9 mouse cellular contexts compared by ENCODE assay signal in the genomic region with DNA sequence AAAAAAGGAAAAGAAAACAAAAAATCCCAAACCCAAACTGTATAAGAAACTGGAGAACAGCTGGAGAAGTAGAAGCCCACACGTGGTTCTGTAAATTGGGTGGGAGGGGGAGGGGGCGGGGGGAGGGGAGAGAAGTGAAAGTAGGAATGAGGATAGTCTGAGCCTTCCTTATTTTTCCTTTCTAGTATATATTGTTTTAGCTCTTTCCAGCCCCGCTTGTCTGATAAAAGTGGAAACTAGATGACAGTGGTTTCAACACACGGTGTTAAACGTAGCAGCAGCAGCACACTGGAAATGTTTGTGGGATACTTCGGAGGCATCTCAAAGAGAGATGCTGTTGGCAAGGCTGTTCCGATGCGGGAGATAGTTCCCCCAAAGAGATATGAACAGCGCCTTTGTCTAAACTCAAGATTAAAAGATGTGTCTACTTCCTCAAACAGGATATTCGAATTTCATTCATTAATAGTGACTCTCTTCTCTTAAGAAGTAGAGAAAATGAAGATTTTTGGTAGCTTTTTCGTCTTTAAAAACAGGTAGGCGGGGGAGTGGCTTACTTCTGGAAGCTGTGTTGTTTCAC.
DNase-seq lines count a peak whose midpoint lies in the region; ATAC-seq and TF ChIP-seq lines count a peak whose summit lies in the region.
"Had no signal": no experiment of that assay in that cellular context is flagged by ENCODE, and none has a peak within 500 bp of the region (broad histone marks: within the 10 kb centered on the region; RNA-seq: fewer than 3 reads in every experiment).

No protein-coding gene starts in this region.

- ATAC-seq in heart, embryonic 14.5 days (ENCODE audit: insufficient number of reproducible peaks, insufficient read depth, low FRiP score, low read depth): no peak
- ATAC-seq in forebrain, embryonic 14.5 days: no peak
- ATAC-seq in limb, embryonic 14.5 days (ENCODE audit: low FRiP score, low read depth): no peak; the same call in 1 of the 2 replicates

- H3K4me3 ChIP-seq in heart, embryonic 14.5 days (ENCODE audit: control insufficient read depth in 1 of 2, insufficient read depth in 1 of 2, low read depth in 1 of 2, low read length in 2 of 2): no peak overlapping the region; a peak in 3 of 4 replicates
- H3K4me3 ChIP-seq in forebrain, embryonic 14.5 days (ENCODE audit: low read depth, low read length): no peak overlapping the region
- H3K4me3 ChIP-seq in limb, embryonic 14.5 days (replicated peaks; ENCODE audit: low read length): peak overlapping the region; percentile 14
- no peak overlapping the region for H3K4me3 ChIP-seq in thymus, adult 2 months (ENCODE audit: control insufficient read depth, insufficient read depth, low read length)
- H3K4me3 ChIP-seq: liver, embryonic 13.5 days had no signal

- peaks cover 4 to 7% of the 10 kb centered on the region in 2 experiments; a peak in 3 of 4 replicates for H3K4me1 ChIP-seq in heart, embryonic 14.5 days (ENCODE audit: control insufficient read depth in 2 of 2, insufficient read depth in 2 of 2, low read length in 2 of 2)
- H3K4me1 ChIP-seq in forebrain, embryonic 14.5 days (ENCODE audit: control insufficient read depth, insufficient read depth, low read length): no peaks in the 10 kb centered on the region; the same call in 1 of the 2 replicates
- H3K4me1 ChIP-seq in limb, embryonic 14.5 days (ENCODE audit: control insufficient read depth, insufficient read depth, low read length): peaks cover 7% of the 10 kb centered on the region; the same call in 1 of the 2 replicates
- H3K4me1 ChIP-seq in thymus, adult 2 months (replicated peaks; ENCODE audit: control insufficient read depth, insufficient read depth, low read length): no peaks in the 10 kb centered on the region
- H3K4me1 ChIP-seq: liver, embryonic 13.5 days had no signal

- 3% methylated on average over 12 of the region's 12 CpGs for WGBS in heart, embryonic 14.5 days
- 2% methylated on average over 12 of the region's 12 CpGs for WGBS in forebrain, embryonic 14.5 days
- 4% methylated on average over 12 of the region's 12 CpGs for WGBS in limb, embryonic 14.5 days
- WGBS in thymus, adult 2 months: 5% methylated on average over 12 of the region's 12 CpGs

- H3K9ac ChIP-seq in heart, embryonic 14.5 days (ENCODE audit: low read length): no peak overlapping the region
- H3K9ac ChIP-seq in forebrain, embryonic 14.5 days (ENCODE audit: low read length): no peak overlapping the region
- no peak overlapping the region for H3K9ac ChIP-seq in limb, embryonic 14.5 days (ENCODE audit: low read depth, low read length, severe bottlenecking)
- H3K9ac ChIP-seq: liver, embryonic 13.5 days had no signal

- peak overlapping the region; percentile 35 for H3K4me2 ChIP-seq in heart, embryonic 14.5 days (ENCODE audit: low read length)
- H3K4me2 ChIP-seq in forebrain, embryonic 14.5 days (ENCODE audit: low read length): peak overlapping the region; percentile 29
- H3K4me2 ChIP-seq in limb, embryonic 14.5 days (replicated peaks; ENCODE audit: low read depth, low read length, severe bottlenecking): peak overlapping the region; percentile 37
- H3K4me2 ChIP-seq: liver, embryonic 13.5 days had no signal

- TF ChIP-seq POLR2A in limb, embryonic 14.5 days (IDR thresholded peaks at IDR 0.05; ENCODE audit: borderline replicate concordance, extremely low read depth, insufficient read depth, insufficient read length): no peak
- no peak for TF ChIP-seq POLR2A in thymus, adult 2 months (IDR thresholded peaks at IDR 0.05; ENCODE audit: control insufficient read depth, extremely low read depth, insufficient read depth, low read length, poor library complexity)

- H3K27ac ChIP-seq in heart, embryonic 14.5 days (replicated peaks in 1 of 2; ENCODE audit: control insufficient read depth in 1 of 2, insufficient read depth in 1 of 2, low read depth in 2 of 2, low read length in 2 of 2): no peak overlapping the region
- no peak overlapping the region for H3K27ac ChIP-seq in forebrain, embryonic 14.5 days (ENCODE audit: low read depth, low read length)
- no peak overlapping the region for H3K27ac ChIP-seq in limb, embryonic 14.5 days (replicated peaks; ENCODE audit: low read depth, low read length)
- no peak overlapping the region for H3K27ac ChIP-seq in thymus, adult 2 months (ENCODE audit: control insufficient read depth, insufficient read depth, low read length)
- H3K27ac ChIP-seq: liver, embryonic 13.5 days had no signal

- H3K27me3 ChIP-seq in heart, embryonic 14.5 days (ENCODE audit: control insufficient read depth, insufficient read depth, low read length): peaks cover 71% of the 10 kb centered on the region
- H3K27me3 ChIP-seq in forebrain, embryonic 14.5 days (replicated peaks; ENCODE audit: control insufficient read depth, insufficient read depth, low read length): peaks cover 34% of the 10 kb centered on the region
- H3K27me3 ChIP-seq in limb, embryonic 14.5 days (ENCODE audit: control insufficient read depth, insufficient read depth, low read length): peaks cover 59% of the 10 kb centered on the region
- H3K27me3 ChIP-seq in thymus, adult 2 months (ENCODE audit: control insufficient read depth, insufficient read depth, low read length): peaks cover 7% of the 10 kb centered on the region

- H3K9me3 ChIP-seq in heart, embryonic 14.5 days (ENCODE audit: control insufficient read depth, low read length): no peaks in the 10 kb centered on the region
- no peaks in the 10 kb centered on the region for H3K9me3 ChIP-seq in forebrain, embryonic 14.5 days (replicated peaks; ENCODE audit: control insufficient read depth, low read length)
- no peaks in the 10 kb centered on the region for H3K9me3 ChIP-seq in limb, embryonic 14.5 days (ENCODE audit: control insufficient read depth, low read length)
- H3K9me3 ChIP-seq: liver, embryonic 13.5 days had no signal

- H3K36me3 ChIP-seq in heart, embryonic 14.5 days (ENCODE audit: control insufficient read depth, insufficient read depth, low read length): no peaks in the 10 kb centered on the region
- H3K36me3 ChIP-seq in forebrain, embryonic 14.5 days (ENCODE audit: control insufficient read depth, insufficient read depth, low read length): no peaks in the 10 kb centered on the region
- no peaks in the 10 kb centered on the region for H3K36me3 ChIP-seq in limb, embryonic 14.5 days (ENCODE audit: control insufficient read depth, insufficient read depth, low read length)
- H3K36me3 ChIP-seq in thymus, adult 2 months (ENCODE audit: control insufficient read depth, insufficient read depth, low read length): no peaks in the 10 kb centered on the region
- H3K36me3 ChIP-seq: liver, embryonic 13.5 days had no signal

- no peak for DNase-seq in heart, adult 9 months (ENCODE audit: low spot score in 2 of 2)
- DNase-seq in MN1 (ENCODE audit: low spot score): peak; percentile 22
- DNase-seq in forebrain, embryonic 14.5 days (ENCODE audit: low spot score): peak; percentile 39
- DNase-seq in limb, embryonic 14.5 days (ENCODE audit: low spot score): no peak
- no peak for DNase-seq in layer of hippocampus, adult 9-11 months
- no peak for DNase-seq in thymus, adult 2 months
- no peak for DNase-seq in spleen, postnatal 4 days (ENCODE audit: low spot score in 2 of 2)
- DNase-seq: liver, embryonic 13.5 days had no signal

- TF ChIP-seq CTCF in thymus, adult 2 months (IDR thresholded peaks at IDR 0.05; ENCODE audit: borderline replicate concordance, control insufficient read depth, extremely low read depth, insufficient read depth, low read length, poor library complexity): no peak

Comparison
In these comparisons a context has a peak if more than half of its experiments do, and no peak if none do; other contexts are left out.
1. DNase-seq: peak in MN1 (single experiment) and forebrain, embryonic 14.5 days (single experiment); none in heart, adult 9 months (0 of 2), limb, embryonic 14.5 days (single experiment), layer of hippocampus, adult 9-11 months (single experiment), thymus, adult 2 months (single experiment) and spleen, postnatal 4 days (0 of 2).
2. Peak in every context shown above with its lines, with median percentiles within 50 percentile points of each other: H3K4me2 ChIP-seq.